Mouse (Mus musculus): ENCODE measurements around the gene Tfip11.

The Tfip11 gene

GRCm38 (mm10) chr5:112325546-112326445 lies at the start of gene Tfip11:
Tfip11 (plus strand) TSS chr5:112326358.
- peak; percentile 88 to 92 for DNase-seq

- no peak for DNase-seq
These were observed 49.2 kb upstream of the Tfip11 start for GRCm38 (mm10) chr5:112276907-112277348.

GRCm38 (mm10) chr5:112277906-112278470 lies 48.2 kb upstream of the Tfip11 start:
- DNase-seq, result no peak

DNA sequence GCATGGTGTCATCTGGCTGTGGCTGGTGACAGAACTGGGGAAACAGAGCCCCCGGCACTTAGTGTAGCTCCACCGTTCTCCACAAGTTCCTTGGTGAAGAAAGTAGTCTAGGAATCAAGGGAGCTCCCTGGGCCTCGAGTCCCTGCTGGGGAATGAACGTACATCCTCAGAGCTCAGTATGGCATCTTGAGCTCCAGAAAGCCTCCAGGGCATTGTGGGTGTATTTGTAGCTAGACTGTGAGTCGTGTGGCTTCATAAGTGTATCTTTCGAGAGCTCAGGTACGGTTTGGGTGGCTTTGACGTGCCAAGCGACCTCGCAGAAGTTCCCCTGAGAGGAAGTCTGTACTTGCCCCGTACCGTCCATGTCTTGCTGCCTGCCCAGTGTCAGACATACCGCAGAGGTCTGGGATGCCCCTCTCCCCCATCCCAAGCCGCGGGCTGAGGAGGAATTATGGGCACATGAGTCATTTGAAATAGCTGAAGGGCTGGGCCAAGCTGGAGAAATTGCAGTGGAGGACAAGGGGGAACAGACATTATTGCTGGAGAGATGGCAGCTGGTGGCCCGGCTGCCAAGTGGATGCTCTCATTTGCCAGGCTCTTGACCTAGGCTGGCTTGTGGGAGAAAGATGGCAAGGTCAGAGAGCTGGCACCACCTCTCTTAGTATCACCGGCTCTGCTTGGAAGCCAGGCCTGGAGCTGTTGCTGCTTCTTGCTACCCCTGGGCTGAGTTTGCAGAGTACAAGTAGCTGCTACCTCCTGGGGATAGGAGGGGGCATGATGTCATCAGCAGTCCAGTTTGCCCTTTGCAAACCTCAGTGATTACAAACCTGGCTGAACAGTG lies 46.8 kb upstream of the Tfip11 start:
- no peak for DNase-seq

DNA sequence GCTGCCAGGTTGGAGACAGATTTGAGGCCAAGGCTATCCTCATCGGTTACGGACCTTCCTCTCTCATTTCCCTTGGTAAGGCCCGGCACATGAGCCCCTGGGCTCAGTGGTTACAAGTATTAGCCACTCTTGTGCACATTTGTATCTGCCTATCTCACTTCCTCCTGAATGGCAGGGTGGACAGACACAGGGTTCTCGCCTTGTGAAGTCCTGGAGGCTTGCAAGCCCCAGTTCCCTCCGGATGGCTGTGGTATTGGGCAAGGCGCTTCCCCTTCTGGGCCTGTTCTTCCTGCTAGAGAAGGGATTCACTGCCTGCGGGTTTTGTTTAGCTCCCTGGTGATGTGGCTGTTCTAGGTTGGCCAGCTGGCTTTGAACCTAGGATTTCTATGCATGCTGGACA lies 46.0 kb upstream of the Tfip11 start:
- DNase-seq, result no peak

GRCm38 (mm10) chr5:112280863-112281660 lies 45.1 kb upstream of the Tfip11 start:
- DNase-seq, result no peak

DNA sequence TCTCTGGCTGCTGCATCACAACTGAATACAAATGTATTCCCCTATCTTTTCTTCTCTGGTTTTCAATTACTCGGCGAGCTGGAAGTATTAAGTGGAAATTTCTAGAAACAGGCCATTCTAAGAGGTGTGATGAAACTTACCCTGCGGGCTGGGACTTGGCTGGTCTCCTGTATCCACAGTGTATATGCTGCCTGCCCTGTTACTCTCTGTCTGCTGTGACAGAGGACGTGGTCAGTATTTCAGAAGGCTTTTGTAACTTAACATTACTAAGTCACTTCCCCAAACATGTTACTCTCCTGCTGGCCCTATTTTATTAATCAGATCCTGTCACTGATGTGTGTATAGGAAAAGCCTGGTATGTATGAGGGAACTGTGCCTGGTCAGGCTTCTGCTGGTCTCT lies 44.5 kb upstream of the Tfip11 start:
- DNase-seq, result no peak

- DNase-seq, result no peak
These were observed 43.9 kb upstream of the Tfip11 start for GRCm38 (mm10) chr5:112282123-112282779.

DNA sequence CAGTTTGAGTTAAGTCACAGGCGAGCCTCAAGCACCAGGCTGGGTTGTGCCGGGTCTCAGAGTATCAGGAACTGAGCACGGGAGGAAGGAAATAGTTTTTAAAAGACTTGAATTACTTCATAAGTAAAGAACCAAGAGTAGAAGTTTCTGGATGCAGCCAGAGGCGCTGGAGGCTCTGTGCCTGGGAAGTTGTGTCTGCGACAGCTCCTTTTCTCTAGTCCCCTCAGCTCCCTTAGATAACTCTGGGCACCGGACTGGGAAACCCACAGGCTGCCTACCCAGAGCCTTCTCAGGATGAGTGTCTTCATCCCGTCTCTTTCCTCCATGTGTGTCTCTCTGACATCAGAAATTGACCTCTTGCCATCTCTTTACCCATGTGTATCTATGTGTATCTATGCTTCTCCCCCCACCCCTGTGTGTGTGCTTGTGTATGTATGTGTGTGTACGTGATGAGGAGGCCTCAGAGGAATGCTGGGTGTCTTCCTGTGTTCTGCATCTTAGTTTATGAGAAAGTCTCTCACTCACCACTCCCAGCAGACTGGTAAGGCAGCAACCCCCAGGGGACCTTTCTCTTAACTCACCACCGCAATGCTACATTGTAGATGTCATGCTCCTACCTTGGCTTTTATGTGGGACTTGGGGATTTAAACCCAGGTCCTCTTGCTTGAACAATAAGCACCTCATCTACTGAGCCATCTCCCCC lies 43.2 kb upstream of the Tfip11 start:
- DNase-seq, result no peak

GRCm38 (mm10) chr5:112283543-112284202 lies 42.5 kb upstream of the Tfip11 start:
- DNase-seq, result no peak

DNA sequence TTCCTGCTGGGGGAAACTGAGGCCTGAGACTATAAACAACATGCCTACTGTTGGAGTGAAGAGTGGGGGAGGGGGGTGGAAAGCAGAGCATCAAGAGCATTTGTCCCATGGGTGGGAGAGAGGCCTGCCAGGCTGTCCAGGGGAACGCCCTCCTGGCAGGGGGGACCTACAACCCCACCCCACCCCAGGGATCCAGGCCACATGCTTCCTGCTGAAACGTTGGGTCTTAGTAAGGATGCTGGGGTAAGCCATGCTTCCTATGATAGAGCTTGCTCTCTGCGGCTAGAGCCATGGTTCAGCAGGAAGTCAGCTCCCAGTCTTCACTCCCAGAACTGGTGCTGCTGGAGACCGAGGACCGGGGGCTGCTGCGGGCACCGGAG lies 42.0 kb upstream of the Tfip11 start:
- no peak for DNase-seq

- no peak for DNase-seq
These were observed 40.5 kb upstream of the Tfip11 start for GRCm38 (mm10) chr5:112285548-112286085.

- DNase-seq, result peak in 1 of 2 experiments; percentile 31
These were observed 39.6 kb upstream of the Tfip11 start for GRCm38 (mm10) chr5:112286608-112286983.

- DNase-seq, result peak; percentile 58 to 60
These were observed 39.0 kb upstream of the Tfip11 start for GRCm38 (mm10) chr5:112286984-112287641.

GRCm38 (mm10) chr5:112287652-112288051 lies 38.5 kb upstream of the Tfip11 start:
- no peak for DNase-seq

GRCm38 (mm10) chr5:112288193-112289141 lies 37.7 kb upstream of the Tfip11 start:
- no peak for DNase-seq

DNA sequence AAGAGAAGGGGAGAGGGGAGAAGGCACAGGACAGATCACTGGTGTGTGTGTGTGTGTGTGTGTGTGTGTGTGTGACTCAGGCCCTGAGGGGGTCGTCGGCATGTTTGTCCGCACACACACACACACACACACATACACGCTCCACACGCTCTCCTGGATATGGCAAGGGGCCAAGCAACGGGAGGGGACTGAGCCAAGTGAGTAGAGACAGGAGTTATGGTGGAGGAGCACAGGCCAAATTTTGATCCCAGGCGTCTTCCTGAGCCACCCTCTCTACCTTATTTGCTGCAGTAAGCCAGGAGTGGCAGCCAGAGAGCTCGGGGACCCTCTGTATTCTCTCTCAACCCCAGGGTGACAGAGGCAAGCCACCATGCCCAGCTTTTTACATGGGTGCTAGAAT lies 36.9 kb upstream of the Tfip11 start:
- no peak for DNase-seq

GRCm38 (mm10) chr5:112289819-112290535 lies 36.2 kb upstream of the Tfip11 start:
- no peak for DNase-seq

All from spleen, adult 18-20 months (tissue).